8 mouse cellular contexts compared by ENCODE assay signal in the genomic region with DNA sequence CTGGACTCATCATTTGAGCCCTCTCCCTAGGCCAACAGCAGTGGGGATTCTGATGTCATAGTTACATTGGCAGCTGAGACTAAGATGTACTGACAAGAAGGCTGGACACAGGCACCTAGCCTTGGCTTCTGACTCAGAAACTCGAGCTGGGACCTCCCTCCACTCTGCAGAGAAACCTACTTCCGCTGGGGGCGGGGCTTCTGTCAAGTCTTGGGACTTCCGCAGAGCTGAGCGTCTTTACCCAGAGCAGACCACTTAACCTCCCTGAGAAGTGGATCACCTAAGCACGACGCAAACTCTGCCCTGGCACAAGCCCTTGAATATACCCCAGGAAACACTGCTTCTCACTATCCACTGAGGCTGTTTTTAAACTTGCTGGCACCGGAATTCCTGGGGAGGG. TPM values are rescaled to one million over a fixed set of nuclear protein-coding genes. Genes with fewer than 3 reads are reported as not detected.
DNase-seq lines count a peak whose midpoint lies in the region; ATAC-seq lines count a peak whose summit lies in the region.

No protein-coding gene starts in this region.

- WGBS in heart, embryonic 12.5 days: 5% methylated on average over 8 of the region's 8 CpGs
- WGBS in liver, embryonic 11.5 days: 9% methylated on average over 8 of the region's 8 CpGs

- peak; percentile 26 to 37 for DNase-seq in cerebellum, postnatal 10 days
- no peak for DNase-seq in cerebellum, adult 8-10 months
- DNase-seq in adrenal gland, postnatal 14 days: peak; percentile 80
- peak; percentile 40 for DNase-seq in liver, embryonic 11.5 days (ENCODE audit: low spot score)
- peak; percentile 30 for DNase-seq in retina, postnatal 1 day
- DNase-seq in cerebellum, postnatal 14 days: no peak
- DNase-seq in cerebellum, adult 9-10 months: no peak

- H3K4me3 ChIP-seq in heart, embryonic 12.5 days: peak overlapping the region; percentile 13; the same call in 1 of the 2 replicates
- H3K4me3 ChIP-seq in liver, embryonic 11.5 days (ENCODE audit: low read depth, low read length): no peak overlapping the region

- 0 out of 2 replicates have a peak, but pooled peaks have one; percentile 40 for ATAC-seq in heart, embryonic 12.5 days (ENCODE audit: insufficient number of reproducible peaks, low FRiP score)
- no peak for ATAC-seq in liver, embryonic 11.5 days (replicated peaks; ENCODE audit: low FRiP score)

- 0 out of 2 replicates have a peak overlapping the region, but pooled peaks have one; percentile 2 for H3K9ac ChIP-seq in heart, embryonic 12.5 days
- 0 out of 2 replicates have a peak overlapping the region, but pooled peaks have one; percentile 20 for H3K9ac ChIP-seq in liver, embryonic 11.5 days (ENCODE audit: low read depth, low read length)

- peak overlapping the region; percentile 60 for H3K4me2 ChIP-seq in heart, embryonic 12.5 days
- H3K4me2 ChIP-seq in liver, embryonic 11.5 days: peak overlapping the region; percentile 43

- H3K27ac ChIP-seq in heart, embryonic 12.5 days (ENCODE audit: poor library complexity, severe bottlenecking): no peak overlapping the region
- H3K27ac ChIP-seq in liver, embryonic 11.5 days (ENCODE audit: low read depth, low read length): no peak overlapping the region

- H3K27me3 ChIP-seq in heart, embryonic 12.5 days (replicated peaks): peaks cover 18% of the 10 kb centered on the region
- H3K27me3 ChIP-seq in liver, embryonic 11.5 days (replicated peaks; ENCODE audit: control insufficient read depth, insufficient read depth, low read length): no peaks in the 10 kb centered on the region

- H3K9me3 ChIP-seq in heart, embryonic 12.5 days (replicated peaks): no peaks in the 10 kb centered on the region
- no peaks in the 10 kb centered on the region for H3K9me3 ChIP-seq in liver, embryonic 11.5 days (ENCODE audit: control insufficient read depth, low read length)

- H3K36me3 ChIP-seq in heart, embryonic 12.5 days: no peaks in the 10 kb centered on the region
- no peaks in the 10 kb centered on the region for H3K36me3 ChIP-seq in liver, embryonic 11.5 days (ENCODE audit: control insufficient read depth, insufficient read depth, low read length)

- peaks cover 14% of the 10 kb centered on the region for H3K4me1 ChIP-seq in heart, embryonic 12.5 days (replicated peaks)
- H3K4me1 ChIP-seq in liver, embryonic 11.5 days (replicated peaks; ENCODE audit: control insufficient read depth, insufficient read depth, low read length): no peaks in the 10 kb centered on the region

RNA-seq across cellular contexts. Expression of a gene that starts 16.8 kb away (rescaled TPM):
- total RNA-seq in adrenal gland, postnatal 14 days (2021): 4.2 and 7.1 TPM in 2 replicates
- 1.2 and 1.3 TPM in 2 replicates for polyA plus RNA-seq in heart, embryonic 12.5 days (2016; fragmentation: Nextera tagmentation; extraction: Ambion mirVana)
- polyA plus RNA-seq in liver, embryonic 11.5 days (2014; fragmentation: Nextera tagmentation; extraction: Ambion mirVana): 0.38 TPM in 2 replicates

RNA-seq across cellular contexts. Expression of a gene that starts 30.9 kb away (rescaled TPM):
- 4.3 and 5.0 TPM in 2 replicates for total RNA-seq in adrenal gland, postnatal 14 days (2021)
- polyA plus RNA-seq in heart, embryonic 12.5 days (2016; fragmentation: Nextera tagmentation; extraction: Ambion mirVana): 2.6 and 3.2 TPM in 2 replicates
- 4.5 and 5.2 TPM in 2 replicates for polyA plus RNA-seq in liver, embryonic 11.5 days (2014; fragmentation: Nextera tagmentation; extraction: Ambion mirVana)

Comparison
In these comparisons a context has a peak if more than half of its experiments do, and no peak if none do; other contexts are left out.
1. DNase-seq: peak in cerebellum, postnatal 10 days (2 of 2), adrenal gland, postnatal 14 days (single experiment), liver, embryonic 11.5 days (single experiment) and retina, postnatal 1 day (single experiment); none in cerebellum, adult 8-10 months (single experiment), cerebellum, postnatal 14 days (0 of 2) and cerebellum, adult 9-10 months (single experiment).